Mouse (Mus musculus): Measurements from ENCODE around the gene Snapc4. TPM values are rescaled to one million over a fixed set of nuclear protein-coding genes. Genes with fewer than 3 reads are reported as not detected.

Gene Snapc4
- polyA plus RNA-seq, 1 experiment from 2014 or later = 36.9 TPM

DNA sequence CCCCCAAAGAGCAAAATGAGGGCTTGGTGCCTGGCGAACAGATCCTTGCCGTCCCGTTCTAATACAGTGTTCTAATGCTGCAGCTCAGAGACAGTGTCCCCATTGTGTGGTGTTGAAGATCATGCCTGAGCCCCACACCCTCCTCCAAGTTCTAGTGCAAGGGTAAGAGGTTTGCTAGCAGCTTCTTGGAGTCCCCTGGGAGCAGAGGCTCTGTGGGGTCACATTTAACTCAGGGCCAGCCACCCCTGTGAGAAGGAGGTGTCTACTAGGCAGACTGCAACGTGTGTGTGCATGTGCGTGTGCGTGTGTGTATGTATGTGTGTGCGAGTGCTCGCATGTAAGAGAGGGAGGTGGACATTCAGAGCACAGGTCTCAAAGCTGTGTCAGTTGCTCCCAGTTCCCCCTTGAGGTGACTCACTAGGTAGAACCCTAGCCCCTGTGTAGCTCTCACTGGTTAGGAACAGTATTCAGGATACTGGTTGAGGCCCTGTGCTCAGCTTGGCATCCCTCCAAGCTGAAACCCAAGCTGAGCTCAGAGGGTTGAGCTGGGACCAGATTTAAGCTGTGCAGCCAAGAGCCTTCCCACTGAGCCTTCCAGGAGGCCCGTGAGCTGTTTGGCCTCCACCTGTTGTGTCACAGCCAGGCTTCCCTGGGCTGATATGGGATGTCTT lies 63.7 kb downstream of the Snapc4 start:
- peaks cover 59% of the 10 kb centered on the region for H3K4me1 ChIP-seq
- peak overlapping the region; percentile 90 for H3K4me3 ChIP-seq
- peak overlapping the region; percentile 84 for H3K4me2 ChIP-seq (replicated peaks)
- no peak for ATAC-seq (ENCODE audit: low FRiP score, low read depth)
- no peaks in the 10 kb centered on the region for H3K9me3 ChIP-seq
- H3K27me3 ChIP-seq = no peaks in the 10 kb centered on the region
- peak overlapping the region; percentile 97 for H3K9ac ChIP-seq (replicated peaks)
- 0 out of 2 replicates have a peak, but pooled peaks cover 15% of the 10 kb centered on the region for H3K36me3 ChIP-seq
- peak overlapping the region; percentile 96 for H3K27ac ChIP-seq (replicated peaks)
- WGBS = 60% methylated on average over 9 of the region's 9 CpGs

DNA sequence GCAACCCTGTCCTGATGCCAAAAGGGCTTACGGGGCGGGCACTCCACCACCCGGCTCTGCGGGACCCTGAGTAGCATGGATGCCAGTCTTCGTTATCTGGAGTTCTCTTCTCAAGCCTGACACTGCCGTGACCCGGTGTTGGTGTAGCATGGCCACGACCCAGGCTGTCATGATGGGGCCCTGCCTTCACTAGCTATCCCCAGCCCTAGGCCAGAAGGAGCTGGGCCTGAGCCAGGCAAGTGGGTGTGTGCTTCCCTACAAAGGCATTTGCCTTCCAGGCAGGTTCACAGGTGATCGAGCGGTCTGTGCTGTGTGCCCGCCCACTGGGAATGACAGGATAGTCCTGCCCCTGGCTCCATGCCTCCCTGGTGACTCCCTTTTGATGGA lies 64.5 kb downstream of the Snapc4 start:
- WGBS = 1% methylated on average over 11 of the region's 11 CpGs
- H3K27me3 ChIP-seq = no peaks in the 10 kb centered on the region
- peak overlapping the region; percentile 97 for H3K9ac ChIP-seq (replicated peaks)
- H3K9me3 ChIP-seq = no peaks in the 10 kb centered on the region
- 0 out of 2 replicates have a peak, but pooled peaks cover 15% of the 10 kb centered on the region for H3K36me3 ChIP-seq
- peak overlapping the region; percentile 96 for H3K27ac ChIP-seq (replicated peaks)
- H3K4me3 ChIP-seq = peak overlapping the region; percentile 90
- ATAC-seq (ENCODE audit: low FRiP score, low read depth) = no peak; the same call in 1 of the 2 replicates
- H3K4me2 ChIP-seq (replicated peaks) = peak overlapping the region; percentile 84
- peaks cover 53% of the 10 kb centered on the region for H3K4me1 ChIP-seq

DNA sequence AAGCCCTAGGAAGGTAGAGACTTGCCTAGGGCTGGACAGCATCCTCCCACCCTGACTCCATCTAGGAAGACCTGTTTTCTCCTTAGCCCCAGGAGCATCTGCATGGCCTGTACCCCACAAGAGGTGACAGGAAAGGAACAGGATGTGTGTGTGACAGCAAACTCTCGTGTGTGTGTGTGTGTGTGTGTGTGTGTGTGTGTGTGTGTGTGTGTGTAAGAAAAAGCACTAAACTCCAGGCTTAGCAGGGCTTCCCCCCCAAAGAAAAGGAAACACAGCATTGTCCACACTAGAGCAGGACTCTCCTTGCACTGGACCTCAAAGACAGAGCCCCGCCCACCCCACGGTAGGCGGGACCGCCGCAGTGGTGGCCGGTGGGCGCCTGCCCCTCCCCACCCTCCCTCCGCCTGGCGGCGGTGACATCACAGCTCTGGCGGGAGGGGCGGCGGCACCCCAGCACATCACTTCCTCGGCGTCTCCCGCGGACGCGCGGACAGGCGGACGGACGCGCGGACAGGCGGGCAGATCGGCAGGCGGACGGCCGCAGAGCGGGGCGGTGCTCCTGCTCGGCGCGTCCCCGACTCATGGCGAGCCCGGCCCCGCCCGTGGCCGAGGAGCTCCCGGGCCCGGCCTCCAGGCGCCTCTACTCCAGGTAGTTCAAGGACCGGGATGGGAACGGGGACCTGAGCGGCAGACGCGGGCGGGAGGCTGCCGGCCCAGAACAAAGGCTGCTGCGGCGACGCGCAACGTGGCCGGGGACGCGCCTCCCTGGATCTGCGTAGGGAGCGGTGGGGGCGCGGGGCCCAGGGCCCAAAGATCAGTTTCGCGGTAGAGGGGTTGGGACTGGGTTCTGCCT lies 65.2 kb downstream of the Snapc4 start, which contains the start of gene Gpsm1:
Gene Gpsm1, plus strand, starts transcription at position 444 of the 853 bp plus-strand sequence.
- Histone ChIP-seq H3K4me2 (replicated peaks) (peak within 1 kb of the TSS; percentile 84), H3K27ac (replicated peaks) (peak within 1 kb of the TSS; percentile 96), H3K4me1 (peaks cover 50% of the 10 kb centered on the region), H3K9me3 (no peaks in the 10 kb centered on the region), H3K27me3 (no peaks in the 10 kb centered on the region), H3K9ac (replicated peaks) (peak within 1 kb of the TSS; percentile 97), H3K36me3 (0 out of 2 replicates have a peak, but pooled peaks cover 9% of the 10 kb centered on the region), H3K4me3 (peak within 1 kb of the TSS; percentile 90)
- WGBS = under 1% methylated on average over 53 of the region's 66 CpGs
- peak; percentile 90 for ATAC-seq (ENCODE audit: low FRiP score, low read depth)

- Histone ChIP-seq H3K4me1 (peaks cover 49% of the 10 kb centered on the region), H3K27ac (replicated peaks) (peak overlapping the region; percentile 96), H3K36me3 (0 out of 2 replicates have a peak, but pooled peaks cover 4% of the 10 kb centered on the region), H3K4me2 (replicated peaks) (peak overlapping the region; percentile 84), H3K9me3 (no peaks in the 10 kb centered on the region), H3K27me3 (no peaks in the 10 kb centered on the region), H3K4me3 (peak overlapping the region; percentile 90), H3K9ac (replicated peaks) (peak overlapping the region; percentile 97)
- ATAC-seq (ENCODE audit: low FRiP score, low read depth) = no peak
- WGBS = 68% methylated on average over 13 of the region's 13 CpGs
These were observed 66.0 kb downstream of the Snapc4 start for GRCm38 (mm10) chr2:26314281-26315071.

DNA sequence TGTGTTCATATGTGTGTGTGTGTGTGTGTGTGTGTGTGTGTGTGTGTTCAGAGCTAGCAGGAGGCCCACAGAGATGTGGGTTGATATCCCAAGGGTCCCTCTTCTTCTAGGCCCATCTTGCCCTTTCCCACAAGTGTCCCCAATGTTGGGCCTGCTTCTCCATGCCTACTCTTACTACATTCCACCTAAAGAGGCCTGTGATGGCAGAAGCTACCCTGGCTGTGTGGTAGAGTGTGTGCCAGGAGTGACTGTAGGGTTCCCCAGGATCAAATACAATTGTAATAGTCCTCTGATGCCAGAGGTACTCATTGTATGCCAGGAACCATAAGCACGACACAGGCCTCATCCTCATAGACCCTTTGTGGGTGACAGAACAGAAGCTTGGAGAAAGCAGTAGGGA lies 67.1 kb downstream of the Snapc4 start:
- no peaks in the 10 kb centered on the region for H3K27me3 ChIP-seq
- H3K4me2 ChIP-seq (replicated peaks) = no peak overlapping the region
- no peak for ATAC-seq (ENCODE audit: low FRiP score, low read depth)
- peaks cover 43% of the 10 kb centered on the region for H3K4me1 ChIP-seq
- no peaks in the 10 kb centered on the region for H3K36me3 ChIP-seq
- 94% methylated on average over 1 of the region's 1 CpGs for WGBS
- 0 out of 2 replicates have a peak overlapping the region, but pooled peaks have one; percentile 25 for H3K27ac ChIP-seq (replicated peaks)
- H3K9ac ChIP-seq (replicated peaks) = no peak overlapping the region
- no peaks in the 10 kb centered on the region for H3K9me3 ChIP-seq
- H3K4me3 ChIP-seq = no peak overlapping the region

DNA sequence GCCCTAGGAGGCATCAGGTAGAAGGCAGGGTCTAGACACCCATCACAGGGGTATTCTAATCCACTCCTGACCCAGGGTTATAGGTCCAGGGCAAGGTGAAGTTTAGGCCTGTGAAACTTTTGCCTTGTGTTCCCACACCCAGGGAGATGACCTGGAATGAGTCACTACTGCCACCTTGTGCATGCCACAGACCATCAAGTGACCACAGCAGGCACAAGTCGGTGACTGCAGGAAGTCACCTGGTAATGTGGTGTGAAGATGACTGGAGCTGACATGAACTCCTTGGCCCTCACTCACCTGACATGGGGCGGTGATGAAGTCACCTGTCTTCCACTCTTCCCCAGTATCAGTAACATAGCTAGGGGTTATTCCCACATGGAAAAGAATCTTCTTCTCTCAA lies 67.6 kb downstream of the Snapc4 start:
- no peak overlapping the region for H3K9ac ChIP-seq (replicated peaks)
- ATAC-seq (ENCODE audit: low FRiP score, low read depth) = no peak
- no peaks in the 10 kb centered on the region for H3K27me3 ChIP-seq
- H3K4me3 ChIP-seq = no peak overlapping the region
- no peaks in the 10 kb centered on the region for H3K9me3 ChIP-seq
- peaks cover 37% of the 10 kb centered on the region for H3K4me1 ChIP-seq
- 70% methylated on average over 2 of the region's 2 CpGs for WGBS
- H3K4me2 ChIP-seq (replicated peaks) = no peak overlapping the region
- H3K36me3 ChIP-seq = no peaks in the 10 kb centered on the region
- H3K27ac ChIP-seq (replicated peaks) = no peak overlapping the region

Other genes with a start within 250 kb of the Snapc4 start
- gene Lhx3, start 172.4 kb downstream of the Snapc4 start, polyA plus RNA-seq (2016; fragmentation: Nextera tagmentation; extraction: Ambion mirVana) = 0.10 and 0.13 TPM in 2 replicates
- 21.2 and 22.2 TPM in 2 replicates for gene Qsox2, start 143.1 kb downstream of the Snapc4 start, polyA plus RNA-seq (2016; fragmentation: Nextera tagmentation; extraction: Ambion mirVana)
- gene Ccdc187, start 86.1 kb downstream of the Snapc4 start, polyA plus RNA-seq (2016; fragmentation: Nextera tagmentation; extraction: Ambion mirVana) = 0.08 and 0.12 TPM in 2 replicates
- gene Gpsm1, start 65.1 kb downstream of the Snapc4 start, polyA plus RNA-seq (2016; fragmentation: Nextera tagmentation; extraction: Ambion mirVana) = 128 and 129 TPM in 2 replicates
- gene Dnlz, start 28.5 kb downstream of the Snapc4 start, polyA plus RNA-seq (2016; fragmentation: Nextera tagmentation; extraction: Ambion mirVana) = 34.4 and 35.2 TPM in 2 replicates
- 2.0 and 2.1 TPM in 2 replicates for gene Card9, start 19.7 kb downstream of the Snapc4 start, polyA plus RNA-seq (2016; fragmentation: Nextera tagmentation; extraction: Ambion mirVana)
- 169 and 170 TPM in 2 replicates for gene Entr1, start 8.7 kb upstream of the Snapc4 start, polyA plus RNA-seq (2016; fragmentation: Nextera tagmentation; extraction: Ambion mirVana)
- 126 and 128 TPM in 2 replicates for gene Pmpca, start 8.7 kb upstream of the Snapc4 start, polyA plus RNA-seq (2016; fragmentation: Nextera tagmentation; extraction: Ambion mirVana)
- 31.4 and 33.8 TPM in 2 replicates for gene Inpp5e, start 28.6 kb upstream of the Snapc4 start, polyA plus RNA-seq (2016; fragmentation: Nextera tagmentation; extraction: Ambion mirVana)
- 29.3 and 33.3 TPM in 2 replicates for gene Sec16a, start 64.6 kb upstream of the Snapc4 start, polyA plus RNA-seq (2016; fragmentation: Nextera tagmentation; extraction: Ambion mirVana)
- 53.5 and 56.2 TPM in 2 replicates for gene Notch1, start 136.0 kb upstream of the Snapc4 start, polyA plus RNA-seq (2016; fragmentation: Nextera tagmentation; extraction: Ambion mirVana)
- gene Egfl7, start 199.4 kb upstream of the Snapc4 start, polyA plus RNA-seq (2016; fragmentation: Nextera tagmentation; extraction: Ambion mirVana) = 50.4 and 64.8 TPM in 2 replicates
- not detected in 2 replicates for gene Gm20532, start 206.0 kb upstream of the Snapc4 start, polyA plus RNA-seq (2016; fragmentation: Nextera tagmentation; extraction: Ambion mirVana)
- 6.9 and 9.6 TPM in 2 replicates for gene Agpat2, start 223.8 kb upstream of the Snapc4 start, polyA plus RNA-seq (2016; fragmentation: Nextera tagmentation; extraction: Ambion mirVana)
- gene Fam69b, start 247.8 kb upstream of the Snapc4 start, polyA plus RNA-seq (2016; fragmentation: Nextera tagmentation; extraction: Ambion mirVana) = 75.1 and 77.5 TPM in 2 replicates

All from midbrain, embryonic 12.5 days (tissue).